Mouse (Mus musculus): Measurements from ENCODE around the gene Samd5.

Samd5 gene

GRCm38 (mm10) chr10:9648464-9648863 lies 26.5 kb downstream of the Samd5 start:
- no peak for DNase-seq

- DNase-seq: no peak
Measured at GRCm38 (mm10) chr10:9647741-9648140, 27.3 kb downstream of the Samd5 start.

- DNase-seq: no peak
Measured at GRCm38 (mm10) chr10:9646391-9646790, 28.6 kb downstream of the Samd5 start.

GRCm38 (mm10) chr10:9643531-9643930 lies 31.5 kb downstream of the Samd5 start:
- no peak for DNase-seq

GRCm38 (mm10) chr10:9642077-9642476 lies 32.9 kb downstream of the Samd5 start:
- peak in 1 of 2 experiments; percentile 9 for DNase-seq

GRCm38 (mm10) chr10:9640678-9641077 lies 34.3 kb downstream of the Samd5 start:
- DNase-seq: no peak

- no peak for DNase-seq
Measured at GRCm38 (mm10) chr10:9640056-9640455, 35.0 kb downstream of the Samd5 start.

- DNase-seq: no peak
Measured at GRCm38 (mm10) chr10:9625356-9625755, 49.7 kb downstream of the Samd5 start.

GRCm38 (mm10) chr10:9621926-9622688 lies 52.9 kb downstream of the Samd5 start:
- DNase-seq: no peak

GRCm38 (mm10) chr10:9621055-9621454 lies 54.0 kb downstream of the Samd5 start:
- DNase-seq: no peak

- DNase-seq: no peak
Measured at GRCm38 (mm10) chr10:9615009-9615408, 60.0 kb downstream of the Samd5 start.

GRCm38 (mm10) chr10:9608854-9609253 lies 66.2 kb downstream of the Samd5 start:
- no peak for DNase-seq

- no peak for DNase-seq
Measured at GRCm38 (mm10) chr10:9607155-9607554, 67.9 kb downstream of the Samd5 start.

GRCm38 (mm10) chr10:9605635-9606034 lies 69.4 kb downstream of the Samd5 start:
- DNase-seq: peak; percentile 81 to 89

GRCm38 (mm10) chr10:9603290-9603689 lies 71.7 kb downstream of the Samd5 start:
- no peak for DNase-seq

- DNase-seq: peak; percentile 55 to 71
Measured at GRCm38 (mm10) chr10:9602845-9603244, 72.2 kb downstream of the Samd5 start.

- peak; percentile 5 to 32 for DNase-seq
Measured at GRCm38 (mm10) chr10:9602389-9602788, 72.6 kb downstream of the Samd5 start.

- DNase-seq: no peak
Measured at GRCm38 (mm10) chr10:9596228-9596627, 78.8 kb downstream of the Samd5 start.

GRCm38 (mm10) chr10:9594666-9595065 lies 80.3 kb downstream of the Samd5 start:
- DNase-seq: no peak

- no peak for DNase-seq
Measured at GRCm38 (mm10) chr10:9590606-9591005, 84.4 kb downstream of the Samd5 start.

GRCm38 (mm10) chr10:9586328-9586727 lies 88.7 kb downstream of the Samd5 start:
- no peak for DNase-seq

GRCm38 (mm10) chr10:9579374-9579773 lies 95.6 kb downstream of the Samd5 start:
- no peak for DNase-seq

- DNase-seq: peak; percentile 50 to 59
Measured at GRCm38 (mm10) chr10:9575605-9576004, 99.4 kb downstream of the Samd5 start.

GRCm38 (mm10) chr10:9574135-9574534 lies 100.9 kb downstream of the Samd5 start:
- no peak for DNase-seq
